Mouse (Mus musculus) megakaryocyte, embryonic 14.5 days (primary cell): ENCODE data around the gene Rasa4.

Experiments
- FLI1 ChIP-seq: IDR thresholded peaks from 2 replicates; pipeline ENCODE4 v1.6.1; 2012; ENCODE audit warnings: low read length, inconsistent platforms, mixed read lengths
- GATA1 ChIP-seq: IDR thresholded peaks from 3 replicates; pipeline ENCODE4 v1.6.1; 2012; ENCODE audit warnings: mixed read lengths, low read length, inconsistent platforms, borderline replicate concordance

DNA sequence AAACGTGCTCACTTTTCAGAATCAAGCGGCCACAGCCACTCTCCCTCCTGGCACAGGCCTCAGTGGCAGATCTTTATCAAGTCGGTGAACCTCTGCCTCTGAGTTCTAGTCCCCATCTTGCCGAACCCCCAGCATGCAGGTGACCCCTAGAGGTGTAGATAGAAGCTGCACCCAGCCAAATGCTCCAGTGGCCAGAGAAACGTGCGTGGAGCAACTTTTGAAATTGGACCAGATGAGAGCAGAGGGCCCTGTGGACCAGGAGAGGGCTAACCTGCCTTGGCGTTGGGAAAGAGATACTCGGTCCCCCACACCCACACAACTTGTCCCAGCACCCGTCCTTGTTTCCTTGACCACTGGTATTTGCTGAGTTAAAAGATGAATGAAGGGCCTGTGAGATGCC is 38.3 kb upstream of the Rasa4 start:
- TF ChIP-seq GATA1 (no peak), FLI1 (no peak)
